Mouse (Mus musculus) stomach, embryonic 14.5 days (tissue): ENCODE data around the gene Vnn3. TPM values are rescaled to one million over a fixed set of nuclear protein-coding genes. Genes with fewer than 3 reads are reported as not detected.
A peak's percentile ranks its signal among the peaks of the same experiment; 100 is the strongest.

Experiments used
- ATAC-seq: fragments of 200-750 bp; cut with Nextera tagmentation; 2 replicates; pipeline ENCODE4 v1.8.0; 2017; ENCODE audit warnings: low read depth, moderate TSS enrichment; ENCODE audit not compliant: insufficient number of reproducible peaks, insufficient read depth, low FRiP score
- H3K27ac ChIP-seq: fragments of 300-500 bp; sonication (generic); 2 replicates; pipeline ENCODE4 v1.5.1; 2014; ENCODE audit warnings: mild to moderate bottlenecking, low read length, moderate library complexity, mixed read lengths
- H3K27me3 ChIP-seq: fragments of 300-500 bp; sonication (generic); 2 replicates; pipeline ENCODE4 v1.6.1; 2014; ENCODE audit warnings: low read length, control low read depth, mixed read lengths; ENCODE audit not compliant: control insufficient read depth, insufficient read depth
- H3K36me3 ChIP-seq: fragments of 300-500 bp; sonication (generic); 2 replicates; pipeline ENCODE4 v1.6.1; 2014; ENCODE audit warnings: mild to moderate bottlenecking, control low read depth, low read length, moderate library complexity, mixed read lengths; ENCODE audit not compliant: control insufficient read depth, insufficient read depth
- H3K4me1 ChIP-seq: fragments of 300-500 bp; sonication (generic); 2 replicates; pipeline ENCODE4 v1.6.1; 2014; ENCODE audit warnings: low read length, control low read depth, mixed read lengths; ENCODE audit not compliant: control insufficient read depth, insufficient read depth
- H3K4me2 ChIP-seq: fragments of 300-500 bp; sonication (generic); replicated peaks from 2 replicates; pipeline ENCODE4 v1.6.1; 2014; ENCODE audit warnings: low read depth, low read length, control low read depth
- H3K4me3 ChIP-seq: fragments of 300-500 bp; sonication (generic); 2 replicates; pipeline ENCODE4 v1.5.1; 2014; ENCODE audit warnings: low read depth, low read length, control low read depth
- H3K9ac ChIP-seq: fragments of 300-500 bp; sonication (generic); replicated peaks from 2 replicates; pipeline ENCODE4 v1.6.1; 2014; ENCODE audit warnings: low read depth, mild to moderate bottlenecking, control low read depth, low read length, moderate library complexity, mixed read lengths
- H3K9me3 ChIP-seq: fragments of 300-500 bp; sonication (generic); 2 replicates; pipeline ENCODE4 v1.6.1; 2016; ENCODE audit warnings: low read depth, low read length, control low read depth; ENCODE audit not compliant: control insufficient read depth
- WGBS: fragments of 180-500 bp; shearing (Covaris S2); extraction: QIAGEN DNeasy Blood & Tissue Kit; methylation state at CpG from one replicate; pipeline ENCODE4 v1.1.7; 2014; 5-methylcytosine and 5-hydroxymethylcytosine counted together
- polyA plus RNA-seq: library from polyadenylated mRNA; unstranded; fragments of >200 nt; fragmentation: Nextera tagmentation; extraction: Ambion mirVana; gene quantifications from 2 replicates; pipeline ENCODE4 v1.2.1, GENCODE M21; 2014

The Vnn3 gene
- polyA plus RNA-seq, 1 experiment from 2014 or later, result not detected

DNA sequence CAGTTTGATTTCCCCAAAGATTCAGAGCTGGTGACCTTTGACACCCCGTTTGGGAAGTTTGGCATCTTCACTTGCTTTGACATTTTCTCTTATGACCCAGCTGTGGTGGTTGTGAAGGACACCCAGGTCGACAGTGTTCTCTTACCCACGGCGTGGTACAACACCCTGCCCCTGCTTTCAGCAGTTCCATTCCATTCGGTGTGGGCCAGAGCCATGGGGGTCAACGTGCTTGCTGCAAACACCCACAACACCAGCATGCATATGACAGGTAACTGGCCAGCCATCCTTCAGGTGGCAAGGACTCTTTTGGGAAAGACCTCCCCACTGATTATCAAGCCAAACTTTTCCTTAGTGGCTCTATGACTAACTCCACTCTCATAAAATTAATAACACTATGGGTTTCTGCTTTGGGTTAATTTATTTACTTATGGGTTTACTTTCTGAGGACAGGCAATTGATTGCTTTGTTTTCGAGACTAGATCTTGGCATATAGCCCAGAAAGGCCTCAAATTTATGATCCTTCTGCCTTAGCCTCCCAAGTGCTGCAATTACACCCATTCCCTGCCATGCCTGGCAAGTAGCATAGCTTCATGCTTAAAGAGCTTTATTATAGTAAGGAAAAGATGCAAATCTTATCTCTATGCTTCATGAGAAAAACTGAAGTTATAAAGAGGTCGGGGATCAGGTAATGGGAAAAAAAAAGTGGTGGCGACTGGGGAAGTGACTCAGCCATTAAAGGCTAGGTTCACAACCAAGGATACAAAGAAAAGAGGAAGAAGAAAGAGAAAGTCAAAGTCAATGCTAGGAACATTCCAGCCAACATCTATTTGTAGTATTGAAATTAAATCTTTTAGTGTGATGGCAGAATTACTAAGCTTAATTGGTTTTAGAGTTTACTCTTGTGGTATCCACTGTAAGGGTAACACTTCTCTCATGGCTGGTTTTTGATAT, 13.4 kb downstream of the Vnn3 start:
- H3K36me3 ChIP-seq, result no peaks in the 10 kb centered on the region
- ATAC-seq, result no peak
- no peaks in the 10 kb centered on the region for H3K27me3 ChIP-seq
- H3K9me3 ChIP-seq, result peaks cover 6% of the 10 kb centered on the region; the same call in 1 of the 2 replicates
- H3K9ac ChIP-seq, result no peak overlapping the region
- no peak overlapping the region for H3K4me3 ChIP-seq
- WGBS, result 72% methylated on average over 9 of the region's 9 CpGs
- no peaks in the 10 kb centered on the region for H3K4me1 ChIP-seq
- H3K4me2 ChIP-seq, result no peak overlapping the region
- H3K27ac ChIP-seq, result no peak overlapping the region

DNA sequence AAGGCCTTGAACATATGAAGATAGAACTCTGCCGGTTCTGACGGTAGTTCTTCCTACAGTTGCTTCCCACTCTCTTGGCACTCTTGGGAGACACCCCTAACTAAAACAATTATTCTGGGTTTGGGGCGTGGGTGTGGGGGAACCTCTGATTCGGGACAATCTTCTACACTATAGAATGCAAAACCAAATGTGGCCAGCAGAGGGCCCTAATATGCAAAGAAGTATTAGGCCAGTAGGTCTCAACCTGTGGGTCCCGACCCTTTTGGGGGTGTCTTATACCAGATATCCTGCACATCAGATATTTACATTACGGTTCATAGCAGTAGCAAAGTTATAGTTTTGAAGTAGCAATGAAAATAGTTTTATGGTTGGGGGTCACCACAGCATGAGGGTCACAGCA, 29.4 kb downstream of the Vnn3 start:
- H3K9ac ChIP-seq, result no peak overlapping the region
- 83% methylated on average over 6 of the region's 6 CpGs for WGBS
- H3K27ac ChIP-seq, result no peak overlapping the region
- H3K4me3 ChIP-seq, result no peak overlapping the region
- H3K27me3 ChIP-seq, result no peaks in the 10 kb centered on the region
- no peaks in the 10 kb centered on the region for H3K4me1 ChIP-seq
- H3K4me2 ChIP-seq, result no peak overlapping the region
- no peaks in the 10 kb centered on the region for H3K9me3 ChIP-seq
- no peak for ATAC-seq
- H3K36me3 ChIP-seq, result no peaks in the 10 kb centered on the region

DNA sequence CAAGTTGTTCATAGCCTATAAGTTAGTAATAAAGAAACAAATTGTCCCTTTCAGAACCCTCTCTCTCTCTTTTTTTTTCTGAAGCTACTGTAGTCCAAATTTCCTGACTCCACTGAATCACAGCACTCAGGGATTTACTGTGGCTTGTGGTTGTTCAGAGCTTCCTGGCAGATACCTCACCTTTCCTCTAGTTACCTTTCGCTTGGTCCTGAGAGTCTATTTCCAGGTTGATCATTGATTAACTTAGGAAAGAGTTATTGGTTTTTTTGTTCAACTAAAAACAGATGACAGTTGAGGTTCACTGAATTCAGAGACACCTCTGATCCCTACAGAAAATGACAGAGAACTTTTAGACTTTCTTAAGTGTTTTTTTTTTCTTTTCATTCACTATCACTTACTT, 33.6 kb downstream of the Vnn3 start:
- Histone ChIP-seq H3K27ac (no peak overlapping the region), H3K9me3 (no peaks in the 10 kb centered on the region), H3K36me3 (no peaks in the 10 kb centered on the region), H3K27me3 (no peaks in the 10 kb centered on the region), H3K4me2 (no peak overlapping the region), H3K4me1 (no peaks in the 10 kb centered on the region), H3K4me3 (no peak overlapping the region), H3K9ac (no peak overlapping the region)
- 90% methylated on average over 1 of the region's 1 CpGs for WGBS
- no peak for ATAC-seq

DNA sequence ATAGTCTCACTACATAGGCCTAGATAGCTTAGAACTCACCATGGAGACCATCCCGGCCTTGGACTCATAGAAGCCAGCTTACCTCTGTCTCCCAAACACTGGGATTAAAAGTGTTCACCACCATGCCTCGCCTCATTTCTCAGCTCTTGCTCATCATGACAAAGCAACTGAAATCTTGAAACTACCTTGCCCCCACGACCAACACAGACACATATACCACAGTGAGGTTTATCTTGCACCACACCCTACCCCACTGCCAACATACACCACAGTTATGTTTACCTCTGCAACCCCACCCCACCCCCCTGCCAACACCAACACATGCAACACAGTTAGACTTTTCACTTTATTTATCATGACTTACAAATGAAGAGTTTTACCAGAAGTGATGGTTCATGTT, 34.8 kb downstream of the Vnn3 start:
- Histone ChIP-seq H3K27me3 (no peaks in the 10 kb centered on the region), H3K27ac (no peak overlapping the region), H3K4me2 (no peak overlapping the region), H3K4me3 (no peak overlapping the region), H3K4me1 (no peaks in the 10 kb centered on the region), H3K9ac (no peak overlapping the region), H3K36me3 (no peaks in the 10 kb centered on the region), H3K9me3 (no peaks in the 10 kb centered on the region)
- no peak for ATAC-seq
- 78% methylated on average over 3 of the region's 3 CpGs for WGBS

DNA sequence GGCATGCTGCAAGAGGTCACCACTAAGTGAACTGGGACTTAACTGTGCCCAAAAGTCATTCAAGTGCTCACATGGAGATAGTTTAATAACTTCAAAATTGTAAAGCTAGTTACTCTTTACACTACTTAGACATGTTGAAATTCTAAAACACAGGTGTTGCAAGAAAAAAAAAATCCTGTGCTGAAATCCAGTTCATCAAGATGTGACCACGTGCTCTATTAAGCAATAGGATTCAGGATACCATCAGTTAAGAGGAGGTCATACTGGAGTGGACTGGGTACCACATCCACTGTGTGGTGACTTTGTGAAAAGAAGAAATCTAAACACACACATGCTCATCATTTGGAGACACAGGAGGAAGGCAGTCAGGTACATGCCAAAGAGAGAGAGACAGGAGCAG, 41.7 kb downstream of the Vnn3 start:
- Histone ChIP-seq H3K27ac (no peak overlapping the region), H3K36me3 (no peaks in the 10 kb centered on the region), H3K9ac (no peak overlapping the region), H3K27me3 (no peaks in the 10 kb centered on the region), H3K4me1 (peaks cover 3% of the 10 kb centered on the region; the same call in 1 of the 2 replicates), H3K9me3 (no peaks in the 10 kb centered on the region), H3K4me3 (no peak overlapping the region), H3K4me2 (no peak overlapping the region)
- 86% methylated on average over 1 of the region's 1 CpGs for WGBS
- ATAC-seq, result no peak

DNA sequence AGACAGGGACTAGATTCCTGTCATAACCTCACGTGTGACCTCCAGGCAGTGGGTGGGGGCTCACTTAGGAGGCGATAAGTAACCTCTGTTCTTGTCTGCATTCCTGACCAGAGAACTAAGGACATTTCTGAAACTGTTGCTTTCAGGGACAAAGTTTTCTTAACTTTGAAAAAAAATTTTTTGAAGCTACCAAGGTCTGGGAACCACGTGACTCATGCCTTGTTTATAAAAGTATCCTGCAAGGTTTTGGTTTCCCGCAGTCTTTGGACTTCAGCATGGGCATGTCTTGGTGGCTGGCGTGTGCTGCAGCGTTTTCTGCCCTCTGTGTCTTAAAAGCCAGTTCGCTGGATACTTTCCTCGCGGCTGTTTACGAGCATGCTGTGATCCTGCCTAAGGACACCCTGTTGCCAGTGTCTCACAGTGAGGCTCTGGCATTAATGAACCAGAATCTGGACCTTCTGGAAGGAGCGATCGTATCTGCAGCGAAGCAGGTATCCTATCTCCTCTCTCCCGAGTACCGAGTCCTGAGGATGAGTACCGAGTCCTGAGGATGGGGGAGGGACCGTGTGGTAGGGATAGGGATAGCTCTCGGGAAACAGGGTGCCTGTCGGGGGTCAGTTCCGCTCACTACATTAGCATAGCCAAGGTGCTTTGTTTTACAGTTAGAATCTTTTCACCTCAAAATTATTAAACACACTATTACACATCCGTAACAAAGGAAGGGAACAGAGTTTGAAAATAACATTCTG, 43.5 kb downstream of the Vnn3 start, which contains the start of gene Vnn1:
Vnn1 (plus strand) TSS at position 88 of the 749 bp plus-strand sequence.
- Histone ChIP-seq H3K4me1 (peaks cover 3% of the 10 kb centered on the region; the same call in 1 of the 2 replicates), H3K27me3 (no peaks in the 10 kb centered on the region), H3K27ac (no peak within 1 kb of the TSS), H3K9me3 (no peaks in the 10 kb centered on the region), H3K4me2 (peak within 1 kb of the TSS; percentile 44), H3K36me3 (no peaks in the 10 kb centered on the region), H3K9ac (no peak within 1 kb of the TSS), H3K4me3 (peak within 1 kb of the TSS; percentile 19)
- no peak for ATAC-seq
- 14% methylated on average over 21 of the region's 21 CpGs for WGBS

DNA sequence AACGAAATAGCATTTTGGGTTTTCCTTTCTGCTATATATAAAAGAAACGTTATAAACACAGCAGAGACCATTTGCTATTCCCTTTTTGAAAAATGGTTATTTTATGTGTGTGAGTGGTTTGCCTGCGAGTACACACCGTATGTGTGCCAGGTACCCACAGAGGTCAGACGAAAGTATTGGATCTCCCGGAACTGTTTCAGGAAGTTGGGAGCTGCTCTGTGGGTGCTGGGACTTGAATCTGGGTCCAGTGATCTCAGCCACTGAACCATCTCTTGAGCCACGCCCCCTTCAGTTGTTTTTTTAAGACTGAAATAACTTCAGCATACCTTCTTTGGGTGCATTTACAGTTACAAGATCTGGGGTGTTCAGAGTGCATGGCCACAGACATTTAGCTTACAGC, 44.1 kb downstream of the Vnn3 start:
- 65% methylated on average over 7 of the region's 7 CpGs for WGBS
- ATAC-seq, result no peak
- H3K4me2 ChIP-seq, result no peak overlapping the region
- H3K4me1 ChIP-seq, result peaks cover 3% of the 10 kb centered on the region; the same call in 1 of the 2 replicates
- H3K27ac ChIP-seq, result no peak overlapping the region
- H3K9ac ChIP-seq, result no peak overlapping the region
- peak overlapping the region; percentile 19; the same call in 1 of the 2 replicates for H3K4me3 ChIP-seq
- H3K9me3 ChIP-seq, result no peaks in the 10 kb centered on the region
- H3K27me3 ChIP-seq, result no peaks in the 10 kb centered on the region
- H3K36me3 ChIP-seq, result no peaks in the 10 kb centered on the region

DNA sequence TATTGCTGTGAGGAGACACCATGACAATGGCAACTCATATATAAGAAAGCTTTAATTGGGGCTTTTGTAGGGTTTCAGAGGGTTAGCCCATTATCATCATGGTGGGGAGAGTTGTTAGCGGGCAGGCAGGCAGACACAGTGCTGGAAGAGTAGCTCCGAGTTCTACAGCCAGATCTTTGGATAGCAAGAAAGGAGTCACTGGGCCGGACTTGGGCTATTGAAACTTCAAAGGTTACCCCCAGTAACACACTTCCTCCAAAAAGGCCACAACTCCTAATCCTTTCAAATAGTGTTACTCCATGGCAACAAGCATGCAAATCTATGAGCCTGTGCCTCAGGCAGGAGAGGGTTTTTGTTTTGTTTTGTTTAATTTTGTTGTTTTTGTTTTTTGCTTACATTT, 49.9 kb downstream of the Vnn3 start:
- 91% methylated on average over 3 of the region's 3 CpGs for WGBS
- H3K36me3 ChIP-seq, result no peaks in the 10 kb centered on the region
- no peaks in the 10 kb centered on the region for H3K9me3 ChIP-seq
- no peak overlapping the region for H3K4me2 ChIP-seq
- no peak overlapping the region for H3K4me3 ChIP-seq
- H3K4me1 ChIP-seq, result no peaks in the 10 kb centered on the region
- no peak for ATAC-seq
- H3K27ac ChIP-seq, result no peak overlapping the region
- H3K27me3 ChIP-seq, result no peaks in the 10 kb centered on the region
- H3K9ac ChIP-seq, result no peak overlapping the region
